Mouse (Mus musculus) MEL (cell line): ENCODE measurements at regions not wholly inside any gene's neighbourhood (a gene's known extent, or its start where the extent isn't known, plus 50 kb on each side); places are given as distances from the start of the nearest gene placed in this dataset.

Source experiments
- CTCF ChIP-seq, 3 experiments: IDR thresholded peaks in 2 of 3; conservative IDR thresholded peaks in 1 of 3; 2 replicates each; pipeline ENCODE4 v1.5.1; 2011 to 2012; ENCODE audit warnings: low read length in 3 of 3, low read depth in 2 of 3, mild to moderate bottlenecking in 2 of 3, improper control_type of control experiment in 1 of 3, inconsistent platforms in 1 of 3, mixed read lengths in 1 of 3, moderate library complexity in 1 of 3; ENCODE audit not compliant: control insufficient read depth in 1 of 3, insufficient read depth in 1 of 3, poor library complexity in 1 of 3, severe bottlenecking in 1 of 3
- EP300 ChIP-seq, 2 experiments: IDR thresholded peaks; 2 replicates each; pipeline ENCODE4 v1.6.1; 2011; ENCODE audit warnings: improper control_type of control experiment in 2 of 2, low read length in 2 of 2, low read depth in 1 of 2, mild to moderate bottlenecking in 1 of 2
- GATA1 ChIP-seq: IDR thresholded peaks from 2 replicates; pipeline ENCODE4 v1.6.1; 2011; ENCODE audit warnings: low read depth, low read length, improper control_type of control experiment
- HCFC1 ChIP-seq: IDR thresholded peaks from 2 replicates; pipeline ENCODE4 v1.6.1; 2012; ENCODE audit warnings: low read depth, mild to moderate bottlenecking, inconsistent platforms, low read length, improper control_type of control experiment, moderate library complexity
- MYB ChIP-seq: IDR thresholded peaks from 2 replicates; pipeline ENCODE4 v1.6.1; 2011; ENCODE audit warnings: mild to moderate bottlenecking, low read depth, low read length, improper control_type of control experiment
- NRF1 ChIP-seq: IDR thresholded peaks from 2 replicates; pipeline ENCODE4 v1.6.1; 2014; ENCODE audit warnings: low read depth, mild to moderate bottlenecking, inconsistent platforms, low read length, improper control_type of control experiment, moderate library complexity; ENCODE audit not compliant: poor library complexity, insufficient read depth, severe bottlenecking
- POLR2A ChIP-seq, 2 experiments: IDR thresholded peaks; 2 replicates each; pipeline ENCODE4 v1.6.1; 2011 to 2012; ENCODE audit warnings: low read length in 2 of 2, mild to moderate bottlenecking in 2 of 2, control low read depth in 1 of 2, improper control_type of control experiment in 1 of 2, low read depth in 1 of 2, moderate library complexity in 1 of 2; ENCODE audit not compliant: control insufficient read depth in 1 of 2, insufficient read depth in 1 of 2, poor library complexity in 1 of 2
- POLR2AphosphoS2 ChIP-seq: IDR thresholded peaks from 2 replicates; pipeline ENCODE4 v1.6.1; 2011; ENCODE audit warnings: low read length, improper control_type of control experiment
- SIN3A ChIP-seq: IDR thresholded peaks from 2 replicates; pipeline ENCODE4 v1.6.1; 2012; ENCODE audit warnings: low read length, improper control_type of control experiment, inconsistent platforms
- TCF12 ChIP-seq: IDR thresholded peaks from 2 replicates; pipeline ENCODE4 v1.6.1; 2014; ENCODE audit warnings: low read depth, mild to moderate bottlenecking, inconsistent platforms, low read length, improper control_type of control experiment, moderate library complexity
- ZC3H11A ChIP-seq: IDR thresholded peaks from 2 replicates; pipeline ENCODE4 v1.6.1; 2012; ENCODE audit warnings: low read depth, mild to moderate bottlenecking, inconsistent platforms, low read length, improper control_type of control experiment

- TF ChIP-seq POLR2A (IDR thresholded peaks at IDR 0.05; ENCODE audit: control insufficient read depth in 1 of 2, insufficient read depth in 1 of 2, low read depth in 1 of 2, low read length in 2 of 2, poor library complexity in 1 of 2) (no peak), EP300 (IDR thresholded peaks at IDR 0.05; ENCODE audit: low read depth in 1 of 2, low read length in 2 of 2) (no peak), HCFC1 (no peak), TCF12 (no peak), SIN3A (no peak), GATA1 (no peak), CTCF (IDR thresholded peaks at IDR 0.05 in 2 of 3, conservative IDR thresholded peaks at IDR 0.05 in 1 of 3; ENCODE audit: control insufficient read depth in 1 of 3, insufficient read depth in 1 of 3, low read depth in 2 of 3, low read length in 3 of 3, poor library complexity in 1 of 3, severe bottlenecking in 1 of 3) (no peak), POLR2AphosphoS2 (no peak), ZC3H11A (no peak), MYB (no peak), NRF1 (no peak)
Measured at GRCm38 (mm10) chr17:49349328-49349727, 78.8 kb upstream of the Mocs1 start.
